Mouse (Mus musculus): ENCODE measurements around the gene Kndc1. TPM values are rescaled to one million over a fixed set of nuclear protein-coding genes. Genes with fewer than 3 reads are reported as not detected.

Kndc1 gene
- polyA plus RNA-seq, 1 experiment: not detected

GRCm38 (mm10) chr7:139946032-139946431, 51.5 kb downstream of the Kndc1 start:
- no peak for TF ChIP-seq CTCF (IDR thresholded peaks at IDR 0.05; ENCODE audit: borderline replicate concordance, insufficient read depth, low read length)
- TF ChIP-seq POLR2A (IDR thresholded peaks at IDR 0.05; ENCODE audit: low read depth, low read length): no peak
- no peak overlapping the region for H3K27ac ChIP-seq (ENCODE audit: insufficient read depth, low read length)
- no peak overlapping the region for H3K4me3 ChIP-seq (ENCODE audit: insufficient read depth, low read length)
- H3K4me1 ChIP-seq (ENCODE audit: control insufficient read depth, insufficient read depth, low read length): no peaks in the 10 kb centered on the region

- TF ChIP-seq CTCF (IDR thresholded peaks at IDR 0.05; ENCODE audit: borderline replicate concordance, insufficient read depth, low read length) (peak; percentile 38; the same call in 1 of the 2 replicates), POLR2A (IDR thresholded peaks at IDR 0.05; ENCODE audit: low read depth, low read length) (no peak; the same call in 1 of the 2 replicates)
- 0 out of 2 replicates have a peak overlapping the region, but pooled peaks have one; percentile 2 for H3K27ac ChIP-seq (ENCODE audit: insufficient read depth, low read length)
- H3K4me1 ChIP-seq (ENCODE audit: control insufficient read depth, insufficient read depth, low read length): no peaks in the 10 kb centered on the region
- H3K4me3 ChIP-seq (ENCODE audit: insufficient read depth, low read length): peak overlapping the region; percentile 63
These were observed 55.4 kb downstream of the Kndc1 start for GRCm38 (mm10) chr7:139949893-139950282.

GRCm38 (mm10) chr7:139950283-139950971, 55.9 kb downstream of the Kndc1 start:
- Histone ChIP-seq H3K4me3 (ENCODE audit: insufficient read depth, low read length) (peak overlapping the region; percentile 63), H3K4me1 (ENCODE audit: control insufficient read depth, insufficient read depth, low read length) (no peaks in the 10 kb centered on the region), H3K27ac (ENCODE audit: insufficient read depth, low read length) (0 out of 2 replicates have a peak overlapping the region, but pooled peaks have one; percentile 2)
- peak; percentile 86 for TF ChIP-seq POLR2A (IDR thresholded peaks at IDR 0.05; ENCODE audit: low read depth, low read length)
- no peak for TF ChIP-seq CTCF (IDR thresholded peaks at IDR 0.05; ENCODE audit: borderline replicate concordance, insufficient read depth, low read length)

GRCm38 (mm10) chr7:139951079-139951478, 56.6 kb downstream of the Kndc1 start:
- Histone ChIP-seq H3K4me1 (ENCODE audit: control insufficient read depth, insufficient read depth, low read length) (no peaks in the 10 kb centered on the region), H3K27ac (ENCODE audit: insufficient read depth, low read length) (no peak overlapping the region), H3K4me3 (ENCODE audit: insufficient read depth, low read length) (peak overlapping the region; percentile 63)
- TF ChIP-seq POLR2A (IDR thresholded peaks at IDR 0.05; ENCODE audit: low read depth, low read length) (peak; percentile 25; the same call in 1 of the 2 replicates), CTCF (IDR thresholded peaks at IDR 0.05; ENCODE audit: borderline replicate concordance, insufficient read depth, low read length) (no peak)

- Histone ChIP-seq H3K4me3 (ENCODE audit: insufficient read depth, low read length) (no peak overlapping the region), H3K27ac (ENCODE audit: insufficient read depth, low read length) (no peak overlapping the region), H3K4me1 (ENCODE audit: control insufficient read depth, insufficient read depth, low read length) (no peaks in the 10 kb centered on the region)
- no peak for TF ChIP-seq CTCF (IDR thresholded peaks at IDR 0.05; ENCODE audit: borderline replicate concordance, insufficient read depth, low read length)
- TF ChIP-seq POLR2A (IDR thresholded peaks at IDR 0.05; ENCODE audit: low read depth, low read length): no peak
These were observed 57.6 kb downstream of the Kndc1 start for GRCm38 (mm10) chr7:139951991-139952633.

GRCm38 (mm10) chr7:139955505-139955904, 61.0 kb downstream of the Kndc1 start:
- TF ChIP-seq POLR2A (IDR thresholded peaks at IDR 0.05; ENCODE audit: low read depth, low read length): no peak
- TF ChIP-seq CTCF (IDR thresholded peaks at IDR 0.05; ENCODE audit: borderline replicate concordance, insufficient read depth, low read length): no peak
- Histone ChIP-seq H3K4me1 (ENCODE audit: control insufficient read depth, insufficient read depth, low read length) (no peaks in the 10 kb centered on the region), H3K27ac (ENCODE audit: insufficient read depth, low read length) (no peak overlapping the region), H3K4me3 (ENCODE audit: insufficient read depth, low read length) (no peak overlapping the region)

- TF ChIP-seq POLR2A (IDR thresholded peaks at IDR 0.05; ENCODE audit: low read depth, low read length) (no peak), CTCF (IDR thresholded peaks at IDR 0.05; ENCODE audit: borderline replicate concordance, insufficient read depth, low read length) (no peak)
- H3K4me3 ChIP-seq (ENCODE audit: insufficient read depth, low read length): no peak overlapping the region
- no peaks in the 10 kb centered on the region for H3K4me1 ChIP-seq (ENCODE audit: control insufficient read depth, insufficient read depth, low read length)
These were observed 62.2 kb downstream of the Kndc1 start for GRCm38 (mm10) chr7:139956658-139957057.

GRCm38 (mm10) chr7:139957437-139957836, 62.9 kb downstream of the Kndc1 start:
- TF ChIP-seq POLR2A (IDR thresholded peaks at IDR 0.05; ENCODE audit: low read depth, low read length) (no peak), CTCF (IDR thresholded peaks at IDR 0.05; ENCODE audit: borderline replicate concordance, insufficient read depth, low read length) (no peak)
- Histone ChIP-seq H3K4me3 (ENCODE audit: insufficient read depth, low read length) (no peak overlapping the region), H3K4me1 (ENCODE audit: control insufficient read depth, insufficient read depth, low read length) (no peaks in the 10 kb centered on the region), H3K27ac (ENCODE audit: insufficient read depth, low read length) (no peak overlapping the region)

More at GRCm38 (mm10) chr7:139956658-139957057, 62.2 kb downstream of the Kndc1 start:
- no peak overlapping the region for H3K27ac ChIP-seq (ENCODE audit: insufficient read depth, low read length)

GRCm38 (mm10) chr7:139957958-139958357, 63.5 kb downstream of the Kndc1 start:
- no peak overlapping the region for H3K4me3 ChIP-seq (ENCODE audit: insufficient read depth, low read length)
- H3K27ac ChIP-seq (ENCODE audit: insufficient read depth, low read length): no peak overlapping the region
- TF ChIP-seq POLR2A (IDR thresholded peaks at IDR 0.05; ENCODE audit: low read depth, low read length): no peak
- no peak for TF ChIP-seq CTCF (IDR thresholded peaks at IDR 0.05; ENCODE audit: borderline replicate concordance, insufficient read depth, low read length)
- no peaks in the 10 kb centered on the region for H3K4me1 ChIP-seq (ENCODE audit: control insufficient read depth, insufficient read depth, low read length)

- Histone ChIP-seq H3K27ac (ENCODE audit: insufficient read depth, low read length) (no peak overlapping the region), H3K4me1 (ENCODE audit: control insufficient read depth, insufficient read depth, low read length) (no peaks in the 10 kb centered on the region), H3K4me3 (ENCODE audit: insufficient read depth, low read length) (no peak overlapping the region)
- TF ChIP-seq CTCF (IDR thresholded peaks at IDR 0.05; ENCODE audit: borderline replicate concordance, insufficient read depth, low read length) (no peak), POLR2A (IDR thresholded peaks at IDR 0.05; ENCODE audit: low read depth, low read length) (no peak)
These were observed 66.6 kb downstream of the Kndc1 start for GRCm38 (mm10) chr7:139961141-139961540.
